Comparison of ENCODE assay signal across 18 mouse cellular contexts in genomic region chr5:120270887-120271616, GRCm38 (mm10).
A peak's percentile ranks its signal among the peaks of the same experiment; 100 is the strongest.
DNase-seq lines count a peak whose midpoint lies in the region; ATAC-seq lines count a peak whose summit lies in the region.
"Had no signal": no experiment of that assay in that cellular context is flagged by ENCODE, and none has a peak within 500 bp of the region (broad histone marks: within the 10 kb centered on the region; RNA-seq: fewer than 3 reads in every experiment).

No protein-coding gene starts in this region.

- H3K36me3 ChIP-seq in midbrain, embryonic 12.5 days, result no peaks in the 10 kb centered on the region
- H3K36me3 ChIP-seq: heart, embryonic 13.5 days; limb, embryonic 13.5 days had no signal

- H3K4me3 ChIP-seq in midbrain, embryonic 12.5 days, result no peak overlapping the region
- H3K4me3 ChIP-seq: heart, embryonic 13.5 days; limb, embryonic 13.5 days had no signal

- ATAC-seq in midbrain, embryonic 12.5 days (ENCODE audit: low FRiP score, low read depth), result peak; percentile 63
- no peak for ATAC-seq in activated CD4-positive, CD25-positive, alpha-beta regulatory T cell, adult 4 months
- ATAC-seq: inflammation-experienced regulatory T-cells, adult 6 months; liver, postnatal 0 days; Patski had no signal

- peak overlapping the region; percentile 76 for H3K27ac ChIP-seq in midbrain, embryonic 12.5 days (replicated peaks)
- H3K27ac ChIP-seq: heart, embryonic 13.5 days; kidney, postnatal 0 days; limb, embryonic 13.5 days had no signal

- DNase-seq in cerebellum, postnatal 10 days, result peak; percentile 59 to 60
- DNase-seq in cerebellum, adult 9-10 months, result no peak
- peak; percentile 14 for DNase-seq in right cerebral cortex, postnatal 4 days
- no peak for DNase-seq in right cerebral cortex, postnatal 36 days (ENCODE audit: low spot score in 2 of 2)
- no peak for DNase-seq in heart, postnatal 25 days (ENCODE audit: low spot score)
- no peak for DNase-seq in gastrocnemius, postnatal 25 days
- DNase-seq: adrenal gland, adult 8-10 months; cerebellum, postnatal 36 days; gastrocnemius, postnatal 36 days; liver, postnatal 0 days; right cerebral cortex, adult 18-20 months had no signal

- no peak overlapping the region for H3K4me2 ChIP-seq in midbrain, embryonic 12.5 days (replicated peaks)
- H3K4me2 ChIP-seq: heart, embryonic 13.5 days; limb, embryonic 13.5 days had no signal

- H3K4me1 ChIP-seq in midbrain, embryonic 12.5 days, result peaks cover 27% of the 10 kb centered on the region

- 45% methylated on average over 14 of the region's 14 CpGs for WGBS in midbrain, embryonic 12.5 days

- no peaks in the 10 kb centered on the region for H3K9me3 ChIP-seq in midbrain, embryonic 12.5 days

- peaks cover 73% of the 10 kb centered on the region for H3K27me3 ChIP-seq in midbrain, embryonic 12.5 days

- intact Hi-C loops in heart, postnatal 25 days (cut with DNase I), result no loop called here

- H3K9ac ChIP-seq in midbrain, embryonic 12.5 days (replicated peaks), result 0 out of 2 replicates have a peak overlapping the region, but pooled peaks have one; percentile 34
- H3K9ac ChIP-seq: heart, embryonic 13.5 days; limb, embryonic 13.5 days; liver, postnatal 0 days had no signal

Comparison
In these comparisons a context has a peak if more than half of its experiments do, and no peak if none do; other contexts are left out.
1. DNase-seq: peak in cerebellum, postnatal 10 days (2 of 2) and right cerebral cortex, postnatal 4 days (single experiment); none in cerebellum, adult 9-10 months (single experiment), right cerebral cortex, postnatal 36 days (0 of 2), heart, postnatal 25 days (single experiment) and gastrocnemius, postnatal 25 days (single experiment).